Mouse (Mus musculus) CH12F3 (cell line): ENCODE results near the gene Casp8ap2.

Experiments
- in situ Hi-C: fragments of 300-500 bp; cut with MboI; formaldehyde crosslinking; loops from 2 replicates; pipeline ENCODE4 v1.14.3; 2020; ENCODE audit warnings: low sequenced_read_pairs

The Casp8ap2 gene

DNA sequence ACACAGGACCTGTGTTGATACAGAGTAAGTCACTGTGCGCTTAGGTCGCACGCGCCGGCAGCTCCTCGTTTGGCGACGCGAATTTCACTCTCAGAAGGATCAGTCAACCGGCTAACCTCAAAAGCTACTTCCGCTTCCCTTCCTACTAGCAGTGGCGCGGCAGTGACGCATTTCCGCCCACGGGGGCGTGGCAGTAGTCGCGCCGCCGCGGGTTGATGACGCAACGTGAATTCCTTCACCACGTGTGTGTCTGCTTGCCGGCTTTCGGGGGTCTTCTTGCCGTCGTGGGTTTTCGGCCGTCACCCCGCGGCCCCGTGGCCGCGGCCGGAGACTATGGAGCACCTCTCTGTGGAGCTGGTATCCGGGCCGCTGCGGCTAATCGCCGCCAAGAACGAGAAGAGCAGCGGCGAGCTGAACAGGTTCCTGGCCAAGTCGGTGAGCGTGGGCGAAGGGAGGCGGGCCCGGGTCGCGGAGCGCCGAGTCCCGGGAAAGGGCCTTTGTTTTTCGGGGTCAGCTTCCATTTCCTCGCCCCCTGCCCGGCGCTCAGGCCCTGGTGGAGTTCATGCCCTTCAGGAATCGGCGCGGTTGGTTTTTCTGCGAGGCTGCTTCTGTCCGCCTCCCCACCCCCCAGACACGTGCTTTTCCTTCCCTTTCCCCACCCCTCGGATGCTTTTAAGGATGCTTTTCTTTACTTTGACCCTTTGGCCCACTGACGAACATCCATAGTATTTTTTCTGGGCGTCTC is 41.8 kb downstream of the Casp8ap2 start, which contains the start of gene Mdn1:
Gene Mdn1, plus strand, starts transcription at position 202 of the 745 bp plus-strand sequence.
- in situ Hi-C loops: no loop called here

DNA sequence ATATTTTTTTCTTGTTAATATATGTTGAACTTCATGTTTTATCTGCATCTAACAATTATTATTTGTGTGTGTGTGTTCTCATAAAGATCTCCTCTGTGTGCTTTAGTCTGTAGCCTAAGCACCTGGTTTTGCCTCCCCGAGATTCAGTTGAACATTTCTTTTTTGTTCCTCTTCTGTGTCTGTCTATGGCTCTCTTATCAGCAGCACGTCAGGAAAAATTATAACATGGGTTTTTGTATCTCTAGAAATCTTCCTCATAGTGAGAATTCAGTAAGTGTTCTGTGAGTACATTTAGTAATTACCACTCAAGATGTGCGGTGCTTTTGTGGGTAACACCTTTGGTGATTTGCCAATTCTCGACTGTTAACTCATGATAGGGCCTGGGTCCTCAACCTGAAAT is 50.6 kb downstream of the Casp8ap2 start:
- in situ Hi-C loops: no loop called here

DNA sequence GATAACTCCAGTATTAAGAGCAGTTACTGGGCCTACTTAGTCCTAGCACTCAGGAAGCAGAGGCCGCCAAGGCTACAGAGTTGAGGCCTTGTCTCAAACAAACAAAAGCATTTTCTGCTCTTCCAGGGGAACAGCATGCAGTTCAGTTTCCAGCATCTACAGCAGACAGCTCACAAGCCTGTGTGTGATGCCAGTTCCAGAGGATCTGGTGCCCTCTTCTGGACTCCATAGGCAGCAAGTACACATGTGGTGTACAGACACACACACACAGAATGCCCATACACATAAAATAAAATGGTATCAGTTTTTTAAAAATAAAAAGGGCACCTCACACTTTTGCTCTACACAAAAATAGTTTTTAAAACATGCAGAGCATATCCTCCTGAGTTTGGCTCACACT is 53.0 kb downstream of the Casp8ap2 start:
- in situ Hi-C loops: no loop called here

DNA sequence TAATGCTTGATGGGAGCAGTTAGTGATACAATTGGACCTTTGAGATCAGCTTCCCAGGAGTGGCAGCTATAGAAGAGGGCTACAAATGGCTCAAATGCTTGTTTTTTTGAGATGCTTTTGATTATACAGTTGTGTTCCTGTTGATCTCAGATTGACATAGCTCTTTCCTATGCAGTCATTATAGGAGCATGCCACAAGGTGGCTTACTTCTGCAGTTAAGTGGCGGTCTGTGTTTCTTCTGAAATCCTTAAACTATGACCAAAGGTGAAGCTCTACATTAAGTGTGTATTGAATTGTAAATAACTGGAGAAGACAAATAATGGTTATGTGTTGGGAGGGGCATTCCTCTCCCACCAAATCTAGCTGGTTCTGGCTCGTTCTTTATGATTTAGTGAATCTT is 54.6 kb downstream of the Casp8ap2 start:
- in situ Hi-C loops: no loop called here

DNA sequence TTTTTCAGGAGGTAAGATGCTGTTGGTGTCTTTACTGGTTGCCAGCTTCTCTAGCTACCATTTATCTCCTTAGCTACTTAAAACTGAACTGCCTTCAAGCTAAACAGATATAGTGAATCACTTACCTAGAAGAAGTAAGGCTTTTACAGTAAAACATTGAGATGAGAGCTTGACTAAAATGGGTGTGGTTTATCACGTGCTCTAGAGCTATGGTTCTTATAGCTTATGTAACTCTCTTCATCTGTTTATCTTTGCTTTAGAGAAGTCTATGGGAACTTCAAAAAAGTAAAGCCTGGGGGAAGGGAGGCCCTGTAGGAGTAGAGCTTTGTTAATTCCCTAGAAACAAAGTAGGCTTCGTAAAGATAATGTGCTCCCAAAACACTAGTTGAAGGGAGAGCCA is 58.8 kb downstream of the Casp8ap2 start:
- in situ Hi-C loops: no loop called here

DNA sequence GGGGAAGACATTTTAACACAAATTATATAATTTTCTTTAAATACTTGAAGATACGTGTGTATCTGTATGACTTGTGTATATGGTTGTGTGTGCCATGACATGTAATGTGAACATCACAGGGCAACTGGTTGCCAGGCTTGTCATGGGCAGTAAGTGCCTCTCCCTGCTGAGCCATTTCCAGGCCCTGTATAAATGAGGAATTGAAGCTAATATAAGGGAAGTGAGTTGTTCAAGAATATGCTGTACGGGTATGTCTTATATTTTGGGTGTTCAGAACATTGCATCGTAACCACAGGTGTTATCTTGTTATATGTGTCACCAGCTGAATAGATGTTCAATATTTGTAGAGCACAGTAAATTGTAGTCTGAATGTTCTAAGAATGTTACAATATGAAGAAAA is 62.2 kb downstream of the Casp8ap2 start:
- in situ Hi-C loops: no loop called here

DNA sequence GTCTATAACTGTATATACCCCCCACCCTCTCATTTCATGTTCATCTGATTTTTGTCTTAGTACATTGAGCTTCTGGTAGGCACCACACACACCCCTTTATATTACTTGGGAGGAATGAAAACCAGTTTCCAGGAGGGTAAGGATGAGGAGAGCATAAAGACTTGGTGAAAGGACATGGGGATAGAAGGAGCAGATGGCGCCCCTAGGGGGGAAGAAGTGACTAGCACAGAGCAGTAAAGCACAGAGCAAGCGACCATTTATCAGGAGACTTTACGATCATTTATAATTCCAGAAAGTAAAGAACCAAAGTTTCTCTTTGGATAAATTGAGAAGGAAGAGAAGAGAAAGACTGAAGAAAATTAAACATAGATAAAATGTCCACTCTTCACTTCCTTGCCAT is 65.6 kb downstream of the Casp8ap2 start:
- in situ Hi-C loops: no loop called here

DNA sequence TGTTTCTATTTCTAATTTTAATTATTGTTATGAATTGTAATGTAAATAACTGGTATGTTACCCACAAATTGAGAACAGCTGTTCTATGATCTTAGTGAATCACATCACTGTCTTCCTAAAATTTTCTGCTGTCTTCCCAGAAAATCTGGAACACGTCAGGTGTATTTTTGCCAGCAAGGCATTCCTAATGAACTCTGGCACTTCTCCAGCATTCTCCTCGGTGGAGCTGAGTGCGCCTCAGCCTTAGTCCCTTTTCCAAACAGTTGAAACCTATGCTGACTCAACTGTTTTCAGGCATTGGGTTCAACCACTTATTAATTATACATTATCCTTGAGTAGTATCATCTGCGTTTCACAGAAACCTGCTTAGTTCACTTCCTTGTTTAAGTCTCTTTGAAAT is 67.2 kb downstream of the Casp8ap2 start:
- in situ Hi-C loops: no loop called here

- in situ Hi-C loops: no loop called here
Observed at GRCm38 (mm10) chr4:32683061-32683582, 67.9 kb downstream of the Casp8ap2 start.
